Mouse (Mus musculus) stomach, embryonic 14.5 days (tissue): ENCODE measurements around the gene Cnpy4. TPM values are rescaled to one million over a fixed set of nuclear protein-coding genes. Genes with fewer than 3 reads are reported as not detected.

ENCODE experiments used
- ATAC-seq: fragments of 200-750 bp; cut with Nextera tagmentation; 2 replicates; pipeline ENCODE4 v1.8.0; 2017; ENCODE audit warnings: low read depth, moderate TSS enrichment; ENCODE audit not compliant: insufficient number of reproducible peaks, insufficient read depth, low FRiP score
- H3K27ac ChIP-seq: fragments of 300-500 bp; sonication (generic); 2 replicates; pipeline ENCODE4 v1.5.1; 2014; ENCODE audit warnings: mild to moderate bottlenecking, low read length, moderate library complexity, mixed read lengths
- H3K27me3 ChIP-seq: fragments of 300-500 bp; sonication (generic); 2 replicates; pipeline ENCODE4 v1.6.1; 2014; ENCODE audit warnings: low read length, control low read depth, mixed read lengths; ENCODE audit not compliant: control insufficient read depth, insufficient read depth
- H3K36me3 ChIP-seq: fragments of 300-500 bp; sonication (generic); 2 replicates; pipeline ENCODE4 v1.6.1; 2014; ENCODE audit warnings: mild to moderate bottlenecking, control low read depth, low read length, moderate library complexity, mixed read lengths; ENCODE audit not compliant: control insufficient read depth, insufficient read depth
- H3K4me1 ChIP-seq: fragments of 300-500 bp; sonication (generic); 2 replicates; pipeline ENCODE4 v1.6.1; 2014; ENCODE audit warnings: low read length, control low read depth, mixed read lengths; ENCODE audit not compliant: control insufficient read depth, insufficient read depth
- H3K4me2 ChIP-seq: fragments of 300-500 bp; sonication (generic); replicated peaks from 2 replicates; pipeline ENCODE4 v1.6.1; 2014; ENCODE audit warnings: low read depth, low read length, control low read depth
- H3K4me3 ChIP-seq: fragments of 300-500 bp; sonication (generic); 2 replicates; pipeline ENCODE4 v1.5.1; 2014; ENCODE audit warnings: low read depth, low read length, control low read depth
- H3K9ac ChIP-seq: fragments of 300-500 bp; sonication (generic); replicated peaks from 2 replicates; pipeline ENCODE4 v1.6.1; 2014; ENCODE audit warnings: low read depth, mild to moderate bottlenecking, control low read depth, low read length, moderate library complexity, mixed read lengths
- H3K9me3 ChIP-seq: fragments of 300-500 bp; sonication (generic); 2 replicates; pipeline ENCODE4 v1.6.1; 2016; ENCODE audit warnings: low read depth, low read length, control low read depth; ENCODE audit not compliant: control insufficient read depth
- WGBS: fragments of 180-500 bp; shearing (Covaris S2); extraction: QIAGEN DNeasy Blood & Tissue Kit; methylation state at CpG from one replicate; pipeline ENCODE4 v1.1.7; 2014; 5-methylcytosine and 5-hydroxymethylcytosine counted together
- polyA plus RNA-seq: library from polyadenylated mRNA; unstranded; fragments of >200 nt; fragmentation: Nextera tagmentation; extraction: Ambion mirVana; gene quantifications from 2 replicates; pipeline ENCODE4 v1.2.1, GENCODE M21; 2014

Cnpy4 gene
- polyA plus RNA-seq, 1 experiment from 2014 or later = 54.2 TPM

DNA sequence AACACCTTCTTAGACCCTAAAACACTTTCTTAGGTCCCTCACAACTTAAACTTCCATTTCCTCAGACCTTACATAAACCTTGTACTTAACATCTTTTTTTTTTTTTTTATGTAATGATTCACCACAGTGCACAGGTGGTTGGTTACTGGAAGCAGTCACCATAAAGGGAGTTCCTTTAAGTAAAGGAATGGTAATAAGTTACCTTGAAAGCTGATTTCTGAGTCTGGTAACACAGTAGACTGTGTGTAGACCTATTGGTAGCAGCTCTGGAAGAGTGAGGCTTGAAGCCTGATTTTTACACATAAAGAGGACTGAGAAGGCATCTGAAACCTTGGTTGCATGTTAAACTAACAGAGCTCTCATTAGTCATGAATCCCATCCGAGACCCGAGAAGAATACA, 32.6 kb downstream of the Cnpy4 start:
- no peak for ATAC-seq
- Histone ChIP-seq H3K4me3 (no peak overlapping the region), H3K27ac (no peak overlapping the region), H3K9ac (no peak overlapping the region), H3K36me3 (no peaks in the 10 kb centered on the region), H3K27me3 (no peaks in the 10 kb centered on the region), H3K4me2 (no peak overlapping the region), H3K9me3 (no peaks in the 10 kb centered on the region), H3K4me1 (no peaks in the 10 kb centered on the region)
- WGBS = 39% methylated on average over 2 of the region's 2 CpGs

DNA sequence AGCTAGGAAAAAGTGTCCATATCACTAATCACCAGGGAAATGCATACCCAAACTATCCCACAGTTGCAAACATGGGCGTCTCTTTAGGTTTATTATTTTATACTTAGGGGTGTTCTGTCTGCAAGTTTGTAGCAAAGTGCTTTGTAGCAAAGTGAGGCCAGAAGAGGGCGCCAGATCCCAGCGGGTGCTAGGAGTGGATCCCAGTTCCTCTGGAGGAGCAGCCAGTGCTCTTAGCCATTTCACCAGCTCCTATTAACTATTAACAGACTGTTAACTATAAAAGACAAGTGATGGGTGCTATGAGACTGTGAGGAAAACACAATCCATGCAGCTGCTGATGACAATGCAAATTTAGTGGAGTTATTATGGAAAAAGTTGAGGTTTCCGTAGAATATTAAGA, 34.8 kb downstream of the Cnpy4 start:
- Histone ChIP-seq H3K27me3 (no peaks in the 10 kb centered on the region), H3K4me2 (no peak overlapping the region), H3K9me3 (no peaks in the 10 kb centered on the region), H3K4me3 (no peak overlapping the region), H3K27ac (no peak overlapping the region), H3K9ac (no peak overlapping the region), H3K36me3 (no peaks in the 10 kb centered on the region), H3K4me1 (no peaks in the 10 kb centered on the region)
- WGBS = 25% methylated on average over 4 of the region's 4 CpGs
- no peak for ATAC-seq

DNA sequence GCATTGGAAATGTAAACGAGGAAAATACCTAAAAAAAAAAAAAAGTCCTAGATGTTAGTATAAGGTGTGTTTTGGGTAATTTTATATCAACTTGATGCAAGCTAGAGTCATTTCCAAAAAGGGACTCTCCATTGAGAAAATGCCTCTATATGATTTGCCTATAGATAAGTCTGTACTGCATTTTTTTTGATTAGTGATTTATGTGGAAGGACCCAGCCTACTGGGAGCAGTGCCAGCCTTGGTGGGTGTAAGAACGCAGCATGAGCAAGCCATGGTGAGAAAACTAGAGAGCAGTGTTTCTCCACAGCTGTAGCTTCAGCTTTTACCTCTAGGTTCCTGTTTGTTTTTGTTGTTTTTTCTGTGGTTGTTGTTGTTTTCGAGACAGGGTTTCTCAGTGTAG, 36.0 kb downstream of the Cnpy4 start:
- Histone ChIP-seq H3K27me3 (no peaks in the 10 kb centered on the region), H3K36me3 (no peaks in the 10 kb centered on the region), H3K4me3 (no peak overlapping the region), H3K4me1 (no peaks in the 10 kb centered on the region), H3K9me3 (no peaks in the 10 kb centered on the region), H3K4me2 (no peak overlapping the region), H3K27ac (no peak overlapping the region), H3K9ac (no peak overlapping the region)
- ATAC-seq = no peak
- 58% methylated on average over 3 of the region's 3 CpGs for WGBS

DNA sequence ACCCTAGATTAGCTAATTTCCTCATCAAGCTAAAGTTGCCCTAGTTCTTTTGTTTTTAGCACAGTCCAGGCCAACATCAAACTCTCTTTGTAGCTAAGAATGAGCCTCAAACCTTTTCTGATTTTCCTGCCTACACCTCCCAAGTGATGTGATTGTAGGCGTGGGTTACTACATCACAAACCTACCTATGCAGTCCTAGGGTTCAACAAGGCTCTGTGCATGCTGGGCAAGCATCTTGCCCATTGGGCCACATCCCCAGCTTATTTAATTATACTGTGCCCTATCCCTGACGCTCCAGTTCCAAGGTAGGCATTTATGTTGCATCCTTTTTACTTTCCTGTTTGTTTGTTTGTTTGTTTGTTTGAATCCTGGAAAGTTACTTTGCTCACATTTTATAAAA, 38.4 kb downstream of the Cnpy4 start, which contains the start of gene Nxpe5:
Nxpe5 (plus strand) TSS at position 199 of the 400 bp plus-strand sequence.
- ATAC-seq = no peak
- H3K27ac ChIP-seq = no peak within 1 kb of the TSS
- no peaks in the 10 kb centered on the region for H3K4me1 ChIP-seq
- WGBS = 57% methylated on average over 2 of the region's 2 CpGs
- H3K4me2 ChIP-seq = no peak within 1 kb of the TSS
- H3K36me3 ChIP-seq = no peaks in the 10 kb centered on the region
- H3K9me3 ChIP-seq = no peaks in the 10 kb centered on the region
- H3K9ac ChIP-seq = no peak within 1 kb of the TSS
- no peak within 1 kb of the TSS for H3K4me3 ChIP-seq
- H3K27me3 ChIP-seq = no peaks in the 10 kb centered on the region

DNA sequence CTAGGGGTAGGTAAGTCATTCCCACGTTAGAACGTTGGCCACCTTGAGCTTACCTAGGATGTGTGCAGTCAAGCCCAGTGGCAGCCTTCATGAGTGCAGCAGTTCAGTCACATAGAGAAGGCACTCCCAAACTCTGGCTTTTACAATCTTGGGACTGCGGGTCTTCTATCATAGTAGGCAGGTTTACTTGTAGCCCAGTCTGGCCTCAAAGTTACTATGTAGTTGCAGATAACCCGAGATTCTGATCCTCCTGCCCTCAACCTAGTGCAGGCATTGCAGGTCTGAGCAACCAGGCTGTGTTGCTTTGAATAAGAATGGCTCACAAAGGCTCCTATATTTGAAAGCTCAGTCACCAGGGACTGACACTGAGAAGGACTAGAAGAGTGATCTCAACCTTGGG, 39.2 kb downstream of the Cnpy4 start:
- no peaks in the 10 kb centered on the region for H3K9me3 ChIP-seq
- H3K4me1 ChIP-seq = no peaks in the 10 kb centered on the region
- H3K27me3 ChIP-seq = no peaks in the 10 kb centered on the region
- no peak overlapping the region for H3K27ac ChIP-seq
- no peak for ATAC-seq
- H3K4me3 ChIP-seq = no peak overlapping the region
- no peak overlapping the region for H3K4me2 ChIP-seq
- H3K36me3 ChIP-seq = no peaks in the 10 kb centered on the region
- 75% methylated on average over 4 of the region's 4 CpGs for WGBS
- H3K9ac ChIP-seq = no peak overlapping the region

DNA sequence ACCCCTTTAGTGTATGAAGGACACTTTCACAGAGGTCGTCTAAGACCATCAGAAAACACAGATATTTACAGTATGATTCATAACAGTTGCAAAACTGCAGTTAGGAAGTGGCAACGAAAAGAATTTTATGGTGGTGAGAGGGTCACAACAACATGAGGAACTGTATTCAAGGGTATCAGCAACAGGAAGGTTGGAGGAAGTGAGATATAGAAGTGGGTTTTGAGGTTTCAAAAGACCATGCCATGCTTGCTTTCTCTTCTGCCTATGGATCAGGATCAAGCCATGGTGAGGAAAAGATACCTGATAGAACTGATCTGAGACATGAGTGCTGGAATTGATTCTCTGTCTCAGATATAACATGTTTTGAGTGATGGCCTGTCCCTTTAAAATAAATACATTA, 40.1 kb downstream of the Cnpy4 start:
- no peak overlapping the region for H3K4me2 ChIP-seq
- H3K27me3 ChIP-seq = no peaks in the 10 kb centered on the region
- no peak overlapping the region for H3K4me3 ChIP-seq
- H3K27ac ChIP-seq = no peak overlapping the region
- no peak overlapping the region for H3K9ac ChIP-seq
- no peak for ATAC-seq
- no peaks in the 10 kb centered on the region for H3K4me1 ChIP-seq
- 75% methylated on average over 2 of the region's 2 CpGs for WGBS
- no peaks in the 10 kb centered on the region for H3K36me3 ChIP-seq
- H3K9me3 ChIP-seq = no peaks in the 10 kb centered on the region

DNA sequence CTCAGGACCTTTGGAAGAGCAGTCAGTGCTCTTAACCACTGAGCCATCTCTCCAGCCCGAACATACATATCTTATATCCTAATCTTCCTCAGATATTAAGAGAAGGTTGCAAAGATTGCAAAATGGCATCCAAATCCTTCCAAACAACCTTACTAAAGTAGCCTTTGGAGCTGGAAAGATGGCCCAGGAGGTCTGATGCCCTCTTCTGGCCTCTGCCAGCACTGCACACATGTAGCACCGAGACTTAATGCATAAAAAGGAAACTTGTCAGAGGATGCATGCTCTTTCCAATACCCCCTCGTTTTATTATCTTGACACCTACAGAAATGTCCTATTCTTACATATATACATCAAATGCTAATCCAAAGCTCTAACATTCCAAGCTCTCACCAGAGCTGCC, 40.7 kb downstream of the Cnpy4 start:
- WGBS = 55% methylated on average over 3 of the region's 3 CpGs
- ATAC-seq = no peak

DNA sequence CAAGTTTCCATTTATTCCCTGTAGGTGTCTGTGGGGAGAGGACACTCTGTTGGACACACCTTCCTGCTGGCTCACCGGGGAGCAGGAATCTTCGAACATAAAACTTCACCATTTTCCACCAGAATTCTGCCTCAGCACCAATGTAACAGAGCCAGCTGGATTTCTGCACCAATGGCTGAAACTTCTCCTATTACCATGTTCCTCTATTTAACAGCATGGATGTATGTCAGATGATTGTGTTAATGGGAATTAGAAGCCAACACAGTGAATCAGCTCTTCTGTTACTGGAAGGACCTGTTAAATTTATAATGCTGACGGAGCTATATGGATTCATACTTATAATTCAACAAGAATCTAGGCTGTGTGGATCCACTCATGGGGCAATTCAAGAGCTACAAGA, 42.2 kb downstream of the Cnpy4 start:
- no peaks in the 10 kb centered on the region for H3K9me3 ChIP-seq
- H3K9ac ChIP-seq = no peak overlapping the region
- WGBS = 90% methylated on average over 3 of the region's 3 CpGs
- no peak overlapping the region for H3K4me3 ChIP-seq
- no peak for ATAC-seq
- H3K4me2 ChIP-seq = no peak overlapping the region
- no peaks in the 10 kb centered on the region for H3K36me3 ChIP-seq
- H3K4me1 ChIP-seq = no peaks in the 10 kb centered on the region
- H3K27me3 ChIP-seq = no peaks in the 10 kb centered on the region
- H3K27ac ChIP-seq = no peak overlapping the region

More for the DNA sequence above, 40.7 kb downstream of the Cnpy4 start:
- no peaks in the 10 kb centered on the region for H3K9me3 ChIP-seq
- H3K4me1 ChIP-seq = no peaks in the 10 kb centered on the region
- no peak overlapping the region for H3K4me3 ChIP-seq
- no peak overlapping the region for H3K4me2 ChIP-seq
- H3K36me3 ChIP-seq = no peaks in the 10 kb centered on the region
- no peak overlapping the region for H3K27ac ChIP-seq
- H3K9ac ChIP-seq = no peak overlapping the region
- no peaks in the 10 kb centered on the region for H3K27me3 ChIP-seq

DNA sequence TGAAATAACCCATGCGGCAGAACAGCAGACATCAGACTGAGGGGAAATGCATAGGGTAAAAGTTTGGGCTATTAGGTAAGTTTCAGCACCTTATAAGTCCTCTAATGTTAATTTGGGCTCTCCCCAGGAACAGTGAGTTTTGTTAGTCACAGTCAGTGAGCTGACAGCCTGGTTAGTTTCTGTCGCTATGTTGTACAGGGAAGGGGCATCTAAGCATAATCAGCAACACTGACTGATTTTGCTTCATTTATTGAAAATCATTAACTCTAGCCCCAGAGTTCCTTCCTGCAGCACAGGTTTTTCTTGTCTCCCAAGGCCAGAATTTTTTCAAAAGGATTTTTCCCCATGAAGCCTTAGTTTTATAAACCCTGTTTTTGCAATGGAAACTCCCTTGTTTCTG, 46.5 kb downstream of the Cnpy4 start:
- no peak for ATAC-seq
- Histone ChIP-seq H3K27me3 (no peaks in the 10 kb centered on the region), H3K9me3 (no peaks in the 10 kb centered on the region), H3K36me3 (no peaks in the 10 kb centered on the region), H3K4me3 (no peak overlapping the region), H3K9ac (no peak overlapping the region), H3K4me1 (no peaks in the 10 kb centered on the region), H3K4me2 (no peak overlapping the region), H3K27ac (no peak overlapping the region)
- 85% methylated on average over 2 of the region's 2 CpGs for WGBS
